In genomic region chr4:154964581-154965235, GRCm38 (mm10) we compare ENCODE assay signal across 8 mouse cellular contexts. TPM values are rescaled to one million over a fixed set of nuclear protein-coding genes. Genes with fewer than 3 reads are reported as not detected.
DNase-seq lines count a peak whose midpoint lies in the region; ATAC-seq and TF ChIP-seq lines count a peak whose summit lies in the region.

No protein-coding gene starts in this region.

- DNase-seq in lung, embryonic 14.5 days = no peak
- DNase-seq in lung, postnatal 14 days = no peak
- peak; percentile 51 for DNase-seq in hindbrain, postnatal 0 days (ENCODE audit: low spot score)
- DNase-seq in adipocyte (ENCODE audit: low spot score) = no peak
- DNase-seq in gastrocnemius, postnatal 14 days = no peak
- no peak for DNase-seq in adrenal gland, postnatal 10 days

- peak overlapping the region; percentile 83 for H3K4me2 ChIP-seq in lung, embryonic 14.5 days
- peak overlapping the region; percentile 84 for H3K4me2 ChIP-seq in hindbrain, postnatal 0 days (ENCODE audit: low read depth, low read length)
- peak overlapping the region; percentile 66 for H3K4me2 ChIP-seq in midbrain, embryonic 12.5 days (replicated peaks)

- peak overlapping the region; percentile 80 for H3K9ac ChIP-seq in lung, embryonic 14.5 days
- H3K9ac ChIP-seq in hindbrain, postnatal 0 days (replicated peaks; ENCODE audit: low read length) = peak overlapping the region; percentile 58
- peak overlapping the region; percentile 91 for H3K9ac ChIP-seq in midbrain, embryonic 12.5 days (replicated peaks)

- H3K27me3 ChIP-seq in lung, embryonic 14.5 days (ENCODE audit: insufficient read depth, low read length) = peaks cover 38% of the 10 kb centered on the region
- H3K27me3 ChIP-seq in hindbrain, postnatal 0 days (ENCODE audit: insufficient read depth, low read length) = no peaks in the 10 kb centered on the region
- H3K27me3 ChIP-seq in midbrain, embryonic 12.5 days = peaks cover 14% of the 10 kb centered on the region; the same call in 1 of the 2 replicates

- no peaks in the 10 kb centered on the region for H3K9me3 ChIP-seq in lung, embryonic 14.5 days (ENCODE audit: low read depth, low read length)
- no peaks in the 10 kb centered on the region for H3K9me3 ChIP-seq in hindbrain, postnatal 0 days (ENCODE audit: low read length)
- no peaks in the 10 kb centered on the region for H3K9me3 ChIP-seq in midbrain, embryonic 12.5 days

- intact Hi-C loops in gastrocnemius, postnatal 14 days (cut with DNase I; ENCODE audit: low total_unique reads) = no loop called here

- 0 out of 2 replicates have a peak, but pooled peaks have one; percentile 5 for TF ChIP-seq POLR2A in cortical plate, adult 2 months (IDR thresholded peaks at IDR 0.05; ENCODE audit: extremely low read depth, insufficient read depth, low read length)

- no peak for TF ChIP-seq CTCF in lung, embryonic 14.5 days (IDR thresholded peaks at IDR 0.05; ENCODE audit: low read depth)
- TF ChIP-seq CTCF in cortical plate, adult 2 months (IDR thresholded peaks at IDR 0.05; ENCODE audit: extremely low read depth, insufficient read depth, low read length) = no peak
- no peak for TF ChIP-seq CTCF in hindbrain, postnatal 0 days (IDR thresholded peaks at IDR 0.05; ENCODE audit: low read depth)

- ATAC-seq in lung, embryonic 14.5 days (ENCODE audit: insufficient read depth) = no peak
- no peak for ATAC-seq in hindbrain, postnatal 0 days
- ATAC-seq in midbrain, embryonic 12.5 days (ENCODE audit: low FRiP score, low read depth) = no peak

- peak overlapping the region; percentile 89 for H3K27ac ChIP-seq in lung, embryonic 14.5 days (ENCODE audit: low read depth)
- peak overlapping the region; percentile 92 for H3K27ac ChIP-seq in cortical plate, adult 2 months (ENCODE audit: insufficient read depth, low read length)
- peak overlapping the region; percentile 88 for H3K27ac ChIP-seq in hindbrain, postnatal 0 days
- peak overlapping the region; percentile 99 for H3K27ac ChIP-seq in midbrain, embryonic 12.5 days (replicated peaks)

- H3K4me3 ChIP-seq in lung, embryonic 14.5 days (ENCODE audit: low read depth, low read length) = peak overlapping the region; percentile 87
- H3K4me3 ChIP-seq in cortical plate, adult 2 months (ENCODE audit: insufficient read depth, low read length) = peak overlapping the region; percentile 93
- H3K4me3 ChIP-seq in hindbrain, postnatal 0 days (ENCODE audit: low read length) = peak overlapping the region; percentile 75
- H3K4me3 ChIP-seq in midbrain, embryonic 12.5 days = peak overlapping the region; percentile 67

- peaks cover 6% of the 10 kb centered on the region for H3K4me1 ChIP-seq in lung, embryonic 14.5 days (ENCODE audit: insufficient read depth)
- H3K4me1 ChIP-seq in cortical plate, adult 2 months (ENCODE audit: control insufficient read depth, insufficient read depth, low read length) = peaks cover 3% of the 10 kb centered on the region; the same call in 1 of the 2 replicates
- H3K4me1 ChIP-seq in hindbrain, postnatal 0 days (ENCODE audit: insufficient read depth, low read length) = peaks cover 21% of the 10 kb centered on the region
- H3K4me1 ChIP-seq in midbrain, embryonic 12.5 days = peaks cover 52% of the 10 kb centered on the region

- H3K36me3 ChIP-seq in lung, embryonic 14.5 days (ENCODE audit: insufficient read depth) = peaks cover 30% of the 10 kb centered on the region
- H3K36me3 ChIP-seq in hindbrain, postnatal 0 days (ENCODE audit: insufficient read depth, low read length) = peaks cover 7% of the 10 kb centered on the region
- peaks cover 18% of the 10 kb centered on the region for H3K36me3 ChIP-seq in midbrain, embryonic 12.5 days

- WGBS in lung, embryonic 14.5 days = 2% methylated on average over 36 of the region's 36 CpGs
- under 1% methylated on average over 36 of the region's 36 CpGs for WGBS in hindbrain, postnatal 0 days
- WGBS in midbrain, embryonic 12.5 days = under 1% methylated on average over 33 of the region's 36 CpGs

RNA-seq across cellular contexts. Expression of gene Pank4, which starts 0.8 kb away (rescaled TPM):
- 49.3 and 51.0 TPM in 2 replicates for polyA plus RNA-seq in lung, embryonic 14.5 days (2014; fragmentation: Nextera tagmentation; extraction: Ambion mirVana)
- 64.5 and 68.2 TPM in 2 replicates for polyA plus RNA-seq in cortical plate, adult 2 months (2012; rRNA removed)
- total RNA-seq in hindbrain, postnatal 0 days (2014; rRNA removed) = 34.5 and 40.9 TPM in 2 replicates
- 25.2 and 28.1 TPM in 2 replicates for polyA plus RNA-seq in hindbrain, postnatal 0 days (2015; fragmentation: Nextera tagmentation; extraction: Ambion mirVana)
- 48.5 and 50.2 TPM in 2 replicates for polyA plus RNA-seq in midbrain, embryonic 12.5 days (2016; fragmentation: Nextera tagmentation; extraction: Ambion mirVana)
- total RNA-seq in gastrocnemius, postnatal 14 days (2021) = 10 to 100 TPM; 24.1 to 31.4 TPM
- 10 to 100 TPM; 23.1 to 35.2 TPM for total RNA-seq in adrenal gland, postnatal 10 days (2021)

RNA-seq across cellular contexts. Expression of gene Hes5, which starts 4.0 kb away (rescaled TPM):
- 0.14 and 0.15 TPM in 2 replicates for polyA plus RNA-seq in lung, embryonic 14.5 days (2014; fragmentation: Nextera tagmentation; extraction: Ambion mirVana)
- polyA plus RNA-seq in cortical plate, adult 2 months (2012; rRNA removed) = 25.9 and 28.2 TPM in 2 replicates
- 149 and 177 TPM in 2 replicates for total RNA-seq in hindbrain, postnatal 0 days (2014; rRNA removed)
- 106 and 122 TPM in 2 replicates for polyA plus RNA-seq in hindbrain, postnatal 0 days (2015; fragmentation: Nextera tagmentation; extraction: Ambion mirVana)
- 800 and 870 TPM in 2 replicates for polyA plus RNA-seq in midbrain, embryonic 12.5 days (2016; fragmentation: Nextera tagmentation; extraction: Ambion mirVana)
- under 1 TPM in 1 of 2 experiments, not detected in 1; 0.16 TPM for total RNA-seq in gastrocnemius, postnatal 14 days (2021)
- total RNA-seq in adrenal gland, postnatal 10 days (2021) = under 1 TPM in 1 of 2 experiments, not detected in 1; 0.76 TPM

RNA-seq across cellular contexts. Expression of gene Tnfrsf14, which starts 36.3 kb away (rescaled TPM):
- 0.78 and 0.85 TPM in 2 replicates for polyA plus RNA-seq in lung, embryonic 14.5 days (2014; fragmentation: Nextera tagmentation; extraction: Ambion mirVana)
- polyA plus RNA-seq in cortical plate, adult 2 months (2012; rRNA removed) = 2.3 TPM in 2 replicates
- total RNA-seq in hindbrain, postnatal 0 days (2014; rRNA removed) = 0.52 TPM in 1 of 2 replicates, not detected in the other
- polyA plus RNA-seq in hindbrain, postnatal 0 days (2015; fragmentation: Nextera tagmentation; extraction: Ambion mirVana) = 0.16 and 0.29 TPM in 2 replicates
- polyA plus RNA-seq in midbrain, embryonic 12.5 days (2016; fragmentation: Nextera tagmentation; extraction: Ambion mirVana) = 0.78 and 1.0 TPM in 2 replicates
- 1 to 10 TPM; 1.4 to 1.9 TPM for total RNA-seq in gastrocnemius, postnatal 14 days (2021)
- total RNA-seq in adrenal gland, postnatal 10 days (2021) = 10 to 100 TPM in 1 of 2 experiments, 1 to 10 TPM in 1; 8.1 to 12.7 TPM

Comparison
In these comparisons a context has a peak if more than half of its experiments do, and no peak if none do; other contexts are left out.
1. RNA of gene Hes5, which starts 4.0 kb away (polyA plus RNA-seq): 800 to 870 TPM in midbrain, embryonic 12.5 days, 106 to 122 TPM in hindbrain, postnatal 0 days and 25.9 to 28.2 TPM in cortical plate, adult 2 months; 0.14 to 0.15 TPM in lung, embryonic 14.5 days; every median in the first group is over 10 times any median in the second.
2. Peak in every context shown above with its lines, with median percentiles within 50 percentile points of each other: H3K27ac ChIP-seq, H3K4me2 ChIP-seq, H3K4me3 ChIP-seq and H3K9ac ChIP-seq.